Mouse (Mus musculus) right cerebral cortex, postnatal 25 days (tissue): ENCODE measurements around the gene Kcnab3.
A peak's percentile ranks its signal among the peaks of the same experiment; 100 is the strongest.
"Not testable (repeated sequence)": the region's sequence is repeated elsewhere in the genome, so short reads cannot be mapped to it uniquely, and the experiment has no call there.

Experiments used
- DNase-seq: peaks from one replicate; pipeline ENCODE4 v3.0.0; 2022

Kcnab3 gene

DNA sequence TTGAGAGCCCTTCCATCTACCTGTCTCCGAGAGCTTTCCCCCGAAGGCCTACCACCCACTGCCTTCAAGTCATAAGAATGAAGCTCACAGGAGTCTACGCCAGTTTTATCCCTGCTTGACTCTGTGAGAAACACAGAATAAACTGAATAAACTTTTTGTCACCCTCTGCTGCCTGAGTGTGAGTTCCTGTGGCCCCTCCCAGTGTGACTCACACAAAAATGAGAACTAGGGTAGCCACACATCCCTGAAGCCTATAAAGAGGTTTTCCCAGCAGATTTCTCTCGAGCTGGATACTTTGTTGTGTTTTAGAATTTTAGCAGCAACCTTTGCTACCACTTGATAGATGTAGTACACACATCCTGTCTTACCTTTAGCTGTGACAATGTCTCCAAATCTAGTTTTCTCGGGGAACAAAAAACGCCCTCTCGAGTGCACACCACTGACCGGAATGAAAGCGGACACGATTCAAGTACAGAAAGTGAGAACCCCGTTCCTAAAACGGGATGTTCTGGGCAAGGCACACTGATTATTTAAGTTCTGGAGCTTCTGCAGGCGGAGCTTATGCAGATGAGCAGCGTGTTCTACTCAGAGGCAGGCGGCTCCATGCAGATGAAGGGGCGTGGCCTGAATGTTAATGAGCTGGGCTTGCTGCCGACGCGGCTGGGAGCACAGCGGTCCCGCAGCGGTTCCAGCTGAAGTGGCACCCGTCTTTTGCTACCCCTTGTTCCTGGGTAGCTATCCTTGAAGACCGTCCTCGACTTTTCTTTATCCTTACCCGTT is at the start of gene Kcnab3:
TSS of gene Kcnab3 (plus strand) at position 631 of the 780 bp plus-strand sequence.
- DNase-seq = peak; percentile 78

DNA sequence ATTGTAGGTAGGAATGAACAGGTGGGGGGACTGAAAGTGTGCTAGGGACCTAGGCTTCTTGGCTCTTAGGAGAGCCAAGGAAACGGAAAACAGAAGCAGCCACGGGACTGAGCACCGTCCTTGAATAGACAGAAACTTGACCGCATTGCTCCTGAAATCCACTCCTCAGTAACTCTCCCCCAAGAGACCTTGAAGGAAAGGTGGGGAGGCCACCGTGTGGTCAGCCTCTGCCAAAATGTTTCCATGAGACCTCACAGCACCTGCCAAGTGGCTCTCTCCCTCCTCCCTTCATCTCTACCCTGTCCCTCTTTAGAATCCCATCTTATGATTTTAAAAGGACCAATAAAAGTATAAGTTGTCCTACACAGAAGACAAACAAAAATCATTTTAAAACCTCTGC is 48.8 kb upstream of the Kcnab3 start:
- DNase-seq = no peak

DNA sequence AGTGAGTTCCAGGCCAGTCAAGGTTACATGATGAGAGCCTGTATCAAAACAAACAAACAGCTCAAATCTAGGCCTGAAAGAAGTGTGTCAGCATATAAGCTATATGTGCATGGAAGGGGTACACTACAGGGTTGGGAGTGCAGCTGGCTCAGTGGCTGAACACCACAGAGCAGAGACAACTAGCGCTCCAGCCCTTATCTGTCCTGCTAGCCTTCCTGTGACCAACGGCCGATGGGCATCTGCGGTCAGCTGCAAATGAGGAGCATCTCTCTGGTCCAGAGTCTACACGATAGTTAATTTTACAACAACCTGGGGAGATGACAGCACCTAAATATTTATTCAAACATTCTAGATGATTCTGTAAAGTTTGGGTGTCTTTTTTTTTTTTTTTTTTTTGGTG is 34.9 kb upstream of the Kcnab3 start:
- DNase-seq = no peak

DNA sequence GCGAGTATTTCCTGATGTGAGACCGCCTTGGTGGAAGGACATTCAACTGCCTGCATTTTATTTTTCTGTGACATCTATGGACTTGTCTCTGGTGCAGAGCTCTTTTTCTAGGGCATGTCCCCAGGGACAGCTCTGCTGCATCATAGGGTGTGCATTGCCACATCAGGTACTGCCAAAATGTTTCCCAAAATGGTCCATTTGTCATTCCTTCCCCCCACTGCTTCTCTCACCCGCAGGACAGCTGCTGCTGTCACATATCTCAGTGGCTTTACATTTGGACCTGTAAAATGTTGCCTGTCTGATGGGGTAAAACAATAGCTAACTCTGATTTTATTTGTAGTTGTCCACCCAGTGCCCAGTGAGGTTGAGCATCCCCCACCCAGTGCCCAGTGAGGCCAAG is 30.8 kb upstream of the Kcnab3 start:
- no peak for DNase-seq

DNA sequence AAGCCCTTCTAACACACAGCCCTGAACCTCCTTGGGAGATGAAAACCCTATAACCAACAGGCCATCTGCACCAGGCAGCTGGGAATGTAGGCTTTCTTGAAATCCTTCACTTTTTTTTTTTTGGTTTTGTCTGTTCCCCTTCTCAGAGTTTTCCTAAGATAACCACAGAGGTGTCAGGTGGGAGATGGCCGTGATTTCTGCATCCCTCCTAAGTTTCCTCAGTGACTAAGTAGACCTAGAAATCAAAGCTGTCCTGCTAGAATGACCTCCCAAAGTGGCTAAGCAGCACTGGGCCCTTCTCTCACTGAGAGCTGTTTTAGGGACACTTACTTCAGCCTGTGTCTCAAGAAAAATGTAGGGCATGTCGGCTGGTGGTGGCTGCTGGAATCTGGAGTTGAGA is 28.3 kb upstream of the Kcnab3 start:
- no peak for DNase-seq

DNA sequence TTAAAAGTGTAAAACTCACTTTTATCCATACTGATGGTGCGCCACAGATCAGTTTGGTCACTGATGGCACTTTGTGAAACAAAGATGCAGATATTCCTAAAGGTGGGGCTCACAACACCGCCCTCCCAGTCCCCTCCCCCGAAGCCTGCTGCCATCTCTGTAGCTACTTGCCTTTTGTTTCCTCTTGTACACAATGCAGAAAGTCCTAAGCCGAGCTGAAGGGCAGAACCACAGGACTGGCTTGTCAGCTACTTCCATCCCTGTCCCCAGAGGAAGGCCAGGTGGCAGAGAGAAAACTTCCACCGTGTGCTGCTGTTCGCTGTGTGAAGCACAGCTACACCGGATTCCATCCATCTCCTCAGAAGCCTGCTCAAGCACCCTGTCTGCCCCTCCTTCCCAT is 27.8 kb upstream of the Kcnab3 start:
- no peak for DNase-seq

DNA sequence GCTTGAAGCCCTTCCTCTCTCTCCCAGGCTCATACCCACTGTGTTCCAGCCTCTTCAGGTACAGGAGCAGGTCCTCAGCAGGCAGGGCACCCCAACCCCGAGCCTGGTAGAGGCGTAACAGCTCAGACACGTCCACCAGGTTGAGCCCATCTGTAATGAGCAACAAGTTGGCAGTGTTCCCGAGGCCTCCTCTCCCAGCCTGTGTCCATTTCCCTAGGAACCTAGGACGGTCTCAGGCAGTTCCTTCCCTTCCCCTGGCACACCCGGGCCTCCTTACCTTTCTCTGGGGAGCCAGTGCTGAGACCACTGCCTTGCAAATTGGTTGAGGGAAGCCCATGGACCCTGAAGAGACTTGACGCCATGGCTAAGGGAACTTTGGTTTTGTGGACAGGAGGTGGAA is 23.2 kb upstream of the Kcnab3 start:
- no peak for DNase-seq

DNA sequence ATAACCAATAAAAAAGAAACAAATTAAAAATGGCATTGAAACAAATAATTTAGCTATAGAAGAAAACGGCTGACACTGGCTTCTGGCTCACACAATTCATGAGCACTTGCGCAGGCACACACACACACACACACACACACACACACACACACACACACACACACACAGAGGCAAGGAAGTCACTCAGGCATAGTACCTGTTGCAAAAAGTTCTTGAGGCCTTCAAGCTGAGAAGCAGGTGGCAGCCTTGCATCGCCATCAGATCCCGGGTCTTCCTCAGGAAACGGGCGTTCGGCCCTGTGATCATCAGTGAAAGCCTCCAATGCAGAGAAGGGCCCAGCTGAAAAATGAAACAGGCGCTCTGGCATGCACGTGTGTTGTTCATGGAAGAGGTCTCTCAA is 20.8 kb upstream of the Kcnab3 start:
- no peak for DNase-seq

DNA sequence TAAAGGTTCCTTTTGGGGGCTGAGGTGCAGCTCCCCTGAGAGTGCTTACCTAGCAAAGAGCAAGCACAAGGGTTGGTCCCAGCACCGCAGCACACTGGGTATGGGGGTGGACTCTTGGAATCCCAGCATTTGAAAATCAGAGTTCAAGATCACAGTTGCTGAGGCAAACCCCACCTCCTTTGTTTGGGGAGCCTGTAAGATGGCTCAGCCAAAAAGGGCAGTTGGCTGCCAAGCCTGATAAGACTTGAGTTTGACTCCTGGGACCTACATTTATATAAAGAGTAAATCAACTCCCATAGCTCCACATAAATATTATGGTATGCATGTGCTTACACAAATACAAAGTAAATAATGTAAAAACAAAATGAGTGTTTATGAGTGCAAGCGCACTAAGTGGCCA is 20.0 kb upstream of the Kcnab3 start:
- DNase-seq = no peak

DNA sequence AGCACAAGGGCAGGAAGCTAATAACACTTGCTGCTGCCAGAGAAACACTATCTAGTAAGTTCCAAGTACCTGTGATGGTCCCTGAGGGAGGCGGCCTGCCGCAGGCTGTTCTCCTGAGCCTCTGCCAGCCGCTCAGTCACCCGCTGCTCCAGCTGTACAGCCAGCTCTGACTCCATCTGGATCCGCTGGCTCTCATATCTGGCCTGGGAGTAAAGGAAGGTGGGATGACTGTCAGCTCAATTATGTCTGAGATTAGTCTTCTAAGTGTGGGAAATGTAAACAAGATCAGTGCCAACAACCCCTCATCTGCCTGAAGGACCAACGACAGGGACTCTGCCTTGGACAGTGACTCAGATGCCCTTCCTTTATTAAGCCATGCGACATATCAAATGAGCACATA is 14.8 kb upstream of the Kcnab3 start:
- no peak for DNase-seq

DNA sequence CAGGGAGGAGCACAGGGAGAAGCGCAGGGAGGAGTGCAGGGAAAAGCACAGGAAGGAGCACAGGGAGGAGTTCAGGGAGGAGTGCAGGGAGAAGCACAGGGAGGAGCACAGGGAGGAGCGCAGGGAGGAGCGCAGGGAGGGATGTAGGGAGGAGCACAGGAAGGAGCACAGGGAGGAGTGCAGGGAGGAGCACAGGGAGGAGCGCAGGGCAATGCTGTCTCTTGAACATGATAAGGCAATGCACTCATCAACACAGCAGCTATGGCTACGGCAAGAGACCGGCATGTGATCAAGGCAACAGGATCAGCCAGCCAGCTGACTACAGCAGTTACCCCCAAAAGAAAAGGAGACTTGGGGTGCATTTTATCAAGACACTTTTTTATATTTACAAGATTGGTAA is 9.7 kb upstream of the Kcnab3 start:
- DNase-seq = no peak

DNA sequence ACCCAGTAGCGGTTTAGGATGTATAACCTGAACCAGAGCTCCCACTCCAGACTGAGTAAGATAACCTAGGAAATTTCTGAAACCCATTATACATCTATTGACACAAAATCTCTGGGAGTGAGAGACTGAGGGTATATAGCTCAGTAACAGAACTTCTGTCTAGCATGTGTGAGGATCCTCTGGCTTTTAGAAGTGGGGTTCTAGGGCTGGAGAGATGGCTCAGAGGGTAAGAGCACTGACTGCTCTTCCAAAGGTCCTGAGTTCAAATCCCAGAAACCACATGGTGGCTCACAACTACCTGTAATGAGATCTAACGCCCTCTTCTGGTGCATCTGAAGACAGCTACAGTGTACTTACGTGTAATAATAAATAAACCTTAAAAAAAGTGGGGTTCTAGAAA is 8.1 kb upstream of the Kcnab3 start:
- not testable (repeated sequence) for DNase-seq

DNA sequence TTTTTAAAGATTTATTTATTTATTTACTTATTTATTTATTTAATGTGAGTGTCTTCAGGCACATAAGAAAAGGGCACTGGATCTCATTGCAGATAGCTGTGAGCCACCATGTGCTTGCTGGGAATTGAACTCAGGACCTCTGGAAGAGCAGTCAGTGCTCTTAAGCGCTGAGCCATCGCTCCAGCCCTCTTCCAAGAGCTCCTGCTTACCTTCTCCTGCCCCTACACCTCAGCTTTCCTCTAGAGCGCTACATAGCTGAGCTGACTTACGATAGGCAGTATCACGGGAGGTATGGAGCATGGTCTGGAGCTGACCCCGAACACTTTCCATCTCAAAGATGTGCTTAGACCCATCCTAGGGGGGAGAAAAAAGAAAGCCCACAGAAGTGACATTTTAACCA is 4.5 kb upstream of the Kcnab3 start:
- no peak for DNase-seq

DNA sequence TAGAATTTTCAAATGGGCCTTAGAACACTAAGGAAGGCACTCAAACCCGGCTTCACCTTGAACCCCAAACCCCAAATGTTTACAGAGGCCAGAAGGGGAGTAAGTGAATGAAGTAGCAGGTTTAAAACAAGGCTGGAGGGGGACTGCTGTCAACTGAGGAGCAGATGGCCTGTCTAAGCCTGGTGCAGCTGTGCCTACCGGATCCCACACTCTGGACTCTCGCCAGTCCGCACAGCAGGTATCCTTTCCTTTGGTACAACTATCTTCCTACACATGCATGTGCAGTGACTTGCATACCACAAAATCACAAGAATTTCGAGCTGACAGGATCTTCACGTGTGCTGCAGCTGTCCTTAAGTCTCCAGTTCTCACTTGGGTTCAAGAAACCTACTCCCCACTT is 4.0 kb upstream of the Kcnab3 start:
- DNase-seq = peak; percentile 64

DNA sequence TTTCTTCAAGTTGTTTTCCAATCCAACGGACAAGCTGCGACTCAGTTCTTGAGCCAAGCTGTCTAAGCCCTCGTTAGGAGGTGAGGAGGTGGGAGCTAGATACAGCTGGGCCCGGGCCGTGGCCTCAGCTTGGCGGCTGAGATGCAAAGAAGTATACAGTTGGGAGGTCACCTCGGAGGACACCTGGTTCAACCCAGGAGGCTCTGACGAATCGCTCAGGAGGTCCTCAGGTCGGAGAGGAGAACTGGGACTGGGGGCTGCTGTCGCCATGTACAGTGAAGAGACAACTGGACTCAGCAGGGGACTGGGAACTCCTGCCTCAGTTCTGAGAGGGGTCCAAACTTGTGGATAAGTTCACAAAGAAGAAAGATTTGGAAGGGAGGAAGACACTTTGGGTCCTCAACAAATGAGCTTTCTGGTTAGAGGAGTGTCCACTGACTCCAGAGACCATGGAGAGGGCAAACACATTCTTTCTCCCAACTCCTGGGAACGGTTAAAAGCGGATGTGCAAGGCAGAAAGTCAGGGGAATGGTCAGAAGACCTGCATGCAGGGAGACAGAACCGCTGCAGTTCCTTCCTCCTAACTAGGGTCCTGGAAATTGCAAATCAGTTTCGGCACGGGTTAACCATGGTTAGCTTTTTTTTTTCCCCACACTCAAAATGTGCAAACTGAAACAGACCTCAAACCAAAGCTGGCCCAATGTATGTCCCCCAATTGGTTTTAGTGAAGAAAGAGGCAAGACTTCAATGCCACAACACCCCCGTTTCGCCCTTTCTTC is 3.2 kb upstream of the Kcnab3 start:
- DNase-seq = no peak

DNA sequence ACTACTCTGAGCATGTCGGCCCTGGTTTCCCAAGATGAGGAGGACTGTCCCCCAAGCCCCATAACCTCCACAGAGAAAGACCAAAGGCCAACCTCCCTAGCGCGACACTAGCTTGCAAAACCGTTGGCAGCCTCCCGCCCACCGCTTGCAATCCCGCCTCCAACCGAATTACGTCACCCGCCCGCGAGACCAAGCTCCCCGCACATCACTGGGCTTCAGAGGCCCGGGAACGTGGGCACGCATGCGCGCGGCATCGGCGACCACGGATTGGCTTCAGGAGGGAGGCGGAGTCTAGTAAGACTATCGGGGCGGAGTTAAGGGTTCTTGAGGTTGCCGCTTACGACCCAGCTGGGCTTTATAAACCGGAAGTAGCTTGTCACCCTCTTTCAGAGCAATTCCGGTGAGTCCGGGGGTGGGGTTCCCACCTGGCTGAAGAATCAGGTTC is 2.4 kb upstream of the Kcnab3 start, which contains the start of the genes Cntrob and Trappc1:
TSS of gene Cntrob (minus strand) at position 109 of the 445 bp plus-strand sequence.
TSS of gene Trappc1 (plus strand) at position 314 of the 445 bp plus-strand sequence.
- DNase-seq = peak; percentile 99

DNA sequence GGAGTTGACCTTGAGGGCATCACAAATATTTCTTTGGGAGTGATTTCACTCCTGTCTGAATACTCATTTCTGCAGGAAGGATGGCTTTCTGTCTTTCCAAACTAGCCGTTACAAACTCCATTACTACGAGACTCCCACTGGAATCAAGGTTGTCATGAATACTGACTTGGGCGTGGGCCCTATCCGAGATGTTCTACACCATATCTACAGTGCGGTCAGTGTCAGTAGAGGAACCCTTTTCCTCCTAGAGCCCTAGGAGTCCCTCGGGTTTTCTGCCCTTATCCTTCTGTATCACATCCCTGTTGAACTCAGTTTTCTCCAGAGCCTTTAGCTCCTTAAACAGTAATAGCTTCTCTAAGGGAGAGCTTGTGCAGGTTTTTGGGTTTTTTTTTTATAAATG is 1.3 kb upstream of the Kcnab3 start:
- no peak for DNase-seq

DNA sequence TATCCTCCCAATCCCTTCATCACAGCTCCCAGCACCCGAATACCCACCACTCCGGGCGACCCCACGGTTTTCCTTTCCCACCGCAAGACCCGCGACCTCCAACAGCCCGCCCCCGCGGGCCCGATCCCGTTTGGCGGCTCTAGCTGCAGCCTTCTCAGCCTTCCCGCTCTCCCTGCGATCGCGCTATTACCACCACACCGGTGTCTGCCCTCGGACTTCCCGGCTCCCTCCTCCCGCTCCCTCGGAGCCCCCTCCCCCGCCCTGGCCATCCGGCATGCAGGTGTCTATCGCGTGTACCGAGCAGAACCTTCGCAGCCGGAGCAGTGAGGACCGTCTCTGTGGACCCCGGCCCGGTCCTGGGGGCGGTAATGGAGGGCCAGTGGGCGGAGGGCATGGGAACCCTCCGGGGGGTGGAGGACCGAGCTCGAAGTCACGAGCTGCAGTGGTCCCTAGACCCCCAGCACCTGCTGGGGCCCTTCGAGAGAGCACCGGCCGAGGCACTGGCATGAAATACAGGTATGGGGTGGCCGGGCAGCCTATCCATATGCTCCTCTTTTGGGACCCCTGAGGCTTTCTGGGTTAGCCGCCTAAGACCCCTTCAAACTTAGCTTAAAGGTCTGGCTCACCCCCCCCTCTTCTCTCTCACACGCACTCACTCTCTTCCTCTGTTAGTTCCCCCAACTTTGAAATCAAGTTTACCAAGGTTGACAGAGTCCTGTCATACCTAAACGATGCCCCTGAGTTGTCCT is 524 bp downstream of the Kcnab3 start:
- DNase-seq = no peak

DNA sequence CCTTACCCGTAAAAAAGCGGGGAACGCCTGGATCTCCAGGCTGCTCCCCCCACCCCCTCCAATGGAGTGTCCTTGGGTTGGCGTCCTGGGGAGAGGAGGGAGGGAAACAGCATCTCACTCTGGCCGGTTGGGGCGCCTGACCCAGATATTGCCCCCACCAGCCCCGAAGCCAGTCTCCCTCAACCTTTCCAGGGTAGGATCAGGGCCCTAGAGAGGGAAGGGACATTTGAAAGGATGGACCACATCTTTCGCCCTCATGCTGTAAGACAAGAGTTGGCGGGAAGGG is 1.0 kb downstream of the Kcnab3 start:
- no peak for DNase-seq

DNA sequence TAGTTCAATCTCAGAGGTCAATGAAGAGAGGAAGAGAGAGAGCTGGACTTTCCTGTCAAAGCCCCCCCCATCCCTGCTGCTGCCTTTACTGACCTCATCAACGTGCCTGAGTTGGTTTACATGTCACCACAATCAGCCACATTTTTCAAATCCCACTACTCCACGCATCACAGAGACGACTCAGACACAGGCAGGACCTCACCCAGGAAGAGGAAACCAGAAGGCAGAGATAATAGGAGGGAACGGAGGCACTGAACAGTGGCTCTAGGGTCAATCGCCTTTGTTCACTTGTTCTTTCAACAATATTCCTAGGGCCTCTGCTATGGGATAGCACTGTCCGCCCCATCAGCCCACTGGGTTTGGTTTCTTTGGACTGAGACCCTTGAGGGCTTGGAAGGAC is 1.6 kb downstream of the Kcnab3 start:
- no peak for DNase-seq

DNA sequence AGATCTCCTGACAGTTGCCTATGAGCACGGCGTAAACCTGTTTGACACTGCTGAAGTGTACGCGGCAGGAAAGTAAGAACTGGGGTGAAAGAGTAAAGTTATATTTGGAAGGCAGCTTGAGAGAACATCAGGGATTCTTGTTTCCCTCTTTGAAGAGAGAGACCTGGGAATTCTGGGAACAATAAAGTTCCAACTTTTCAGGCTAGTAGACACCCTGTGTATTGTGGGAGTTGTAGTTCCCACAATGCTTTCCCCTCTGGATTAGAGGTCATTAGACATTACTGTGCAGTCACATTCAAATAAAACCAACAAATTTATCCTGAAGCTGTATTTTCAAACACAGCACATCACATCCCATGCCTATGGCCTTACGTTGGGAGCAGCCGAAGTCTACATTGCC is 2.5 kb downstream of the Kcnab3 start:
- DNase-seq = no peak

DNA sequence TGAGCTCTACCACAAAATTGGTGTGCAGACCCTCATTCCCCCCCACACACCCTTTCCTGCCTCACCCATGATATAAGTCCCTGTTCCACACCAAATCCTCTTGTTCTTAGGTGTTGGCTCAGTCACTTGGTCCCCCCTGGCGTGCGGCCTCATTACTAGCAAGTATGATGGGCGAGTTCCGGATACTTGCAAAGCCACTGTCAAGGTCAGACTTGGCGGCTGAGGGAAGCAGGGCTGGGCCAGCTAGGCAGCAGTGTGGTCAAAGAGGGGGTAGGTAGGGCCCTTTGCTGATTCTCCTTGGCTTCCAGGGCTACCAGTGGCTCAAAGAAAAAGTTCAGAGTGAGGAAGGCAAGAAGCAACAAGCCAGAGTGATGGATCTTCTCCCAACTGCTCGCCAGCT is 5.1 kb downstream of the Kcnab3 start:
- DNase-seq = no peak

DNA sequence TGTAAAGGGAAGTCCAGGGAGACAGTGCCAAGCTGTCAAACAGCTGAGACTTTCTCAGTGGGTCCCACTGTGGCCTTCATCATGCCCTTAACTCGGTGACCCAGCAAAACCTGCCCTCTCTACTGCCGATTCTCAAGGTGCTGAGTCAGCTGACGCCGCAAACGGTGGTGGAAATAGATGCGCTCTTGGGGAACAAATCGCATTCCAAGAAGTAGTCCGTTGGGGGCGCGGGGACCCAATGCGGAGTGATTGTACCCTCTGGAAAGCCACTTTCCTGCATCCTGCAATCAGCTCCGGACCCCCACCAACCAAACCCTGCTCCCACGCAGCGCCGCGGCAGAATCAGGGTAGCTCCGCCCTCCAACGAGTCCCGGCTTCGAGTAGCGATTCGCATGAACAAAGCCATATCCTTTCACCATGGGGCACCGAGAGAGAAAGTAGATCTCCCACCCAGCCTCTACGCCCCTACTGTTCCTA is 5.9 kb downstream of the Kcnab3 start:
- peak; percentile 81 for DNase-seq
